Mouse (Mus musculus) heart, adult 2 months (tissue): ENCODE data around the gene Srsf10. TPM values are rescaled to one million over a fixed set of nuclear protein-coding genes. Genes with fewer than 3 reads are reported as not detected.

Experiments
- DNase-seq, 2 experiments: peaks; one replicate each; pipeline ENCODE4 v3.0.0; 2021
- H3K27ac ChIP-seq: fragments of 200-600 bp; 2 replicates; pipeline ENCODE4 v1.8.1; 2022
- H3K27me3 ChIP-seq: fragments of 200-500 bp; 2 replicates; pipeline ENCODE4 v1.6.1; 2012; ENCODE audit warnings: mild to moderate bottlenecking, low read length, inconsistent platforms, mixed read lengths; ENCODE audit not compliant: control insufficient read depth, insufficient read depth
- H3K36me3 ChIP-seq: fragments of 200-500 bp; 2 replicates; pipeline ENCODE4 v1.6.1; 2012; ENCODE audit warnings: low read length, inconsistent platforms; ENCODE audit not compliant: control insufficient read depth, insufficient read depth
- H3K4me1 ChIP-seq: fragments of 200-500 bp; 2 replicates; pipeline ENCODE4 v1.6.1; 2011; ENCODE audit warnings: low read length; ENCODE audit not compliant: control insufficient read depth, insufficient read depth
- H3K4me3 ChIP-seq: fragments of 200-600 bp; 2 replicates; pipeline ENCODE4 v1.8.1; 2022
- H3K79me2 ChIP-seq: fragments of 200-500 bp; replicated peaks from 2 replicates; pipeline ENCODE4 v1.6.1; 2012; ENCODE audit warnings: mild to moderate bottlenecking, inconsistent platforms, low read length, moderate library complexity, mixed read lengths; ENCODE audit not compliant: control insufficient read depth, insufficient read depth
- H3K9ac ChIP-seq: fragments of 200-500 bp; 2 replicates; pipeline ENCODE4 v1.6.1; 2012; ENCODE audit warnings: low read depth, mild to moderate bottlenecking, control low read depth, inconsistent platforms, low read length, mixed read lengths
- CTCF ChIP-seq: fragments of 200-600 bp; IDR thresholded peaks from 2 replicates; pipeline ENCODE4 v1.8.1; 2022; ENCODE audit warnings: antibody characterized with exemption, mild to moderate bottlenecking, moderate library complexity
- EP300 ChIP-seq: fragments of 200-500 bp; IDR thresholded peaks from 2 replicates; pipeline ENCODE4 v1.6.1; 2011; ENCODE audit warnings: low read depth, low read length, control low read depth; ENCODE audit not compliant: insufficient read depth
- POLR2A ChIP-seq: fragments of 200-500 bp; IDR thresholded peaks from 2 replicates; pipeline ENCODE4 v1.6.1; 2011; ENCODE audit warnings: mild to moderate bottlenecking, low read depth, low read length, control low read depth; ENCODE audit not compliant: insufficient read depth
- WGBS: fragments of 180-500 bp; shearing (Covaris S2); methylation state at CpG from one replicate; pipeline ENCODE4 v1.1.7; 2018; 5-methylcytosine and 5-hydroxymethylcytosine counted together
- intact Hi-C: fragments of 180-260 bp; cut with DNase I; formaldehyde crosslinking; loops from one replicate; pipeline ENCODE4 v1.15.1; 2025
- long read RNA-seq: library from polyadenylated mRNA; stranded (forward); transcript quantifications from one replicate; pipeline ENCODE4 v2.0.0, GENCODE M21; 2021
- polyA plus RNA-seq: library from polyadenylated mRNA; depleted of rRNA; stranded (reverse); fragments of >200 nt; gene quantifications from 2 replicates; pipeline ENCODE4 v1.2.3, GENCODE M21; 2012; rRNA removed
- total RNA-seq, 2 experiments: library from RNA; stranded (reverse); gene quantifications; 2 replicates each; pipeline ENCODE4 v1.2.3; 2021

The Srsf10 gene
- total RNA-seq: 10 to 100 TPM; 45.3 to 49.1 TPM
- polyA plus RNA-seq: 28.8 and 37.7 TPM in 2 replicates
- long read RNA-seq, transcript Srsf10-204 (6 exons, 3,058 nt): minor isoform, 14 of 52 reads
- long read RNA-seq, transcript Srsf10-205 (6 exons, 3,754 nt): major isoform, 20 of 52 reads
- long read RNA-seq, partial matches to known transcripts: 3 of 52 reads
- long read RNA-seq, other reads (novel, unspliced or antisense): 9 of 52 reads

DNA sequence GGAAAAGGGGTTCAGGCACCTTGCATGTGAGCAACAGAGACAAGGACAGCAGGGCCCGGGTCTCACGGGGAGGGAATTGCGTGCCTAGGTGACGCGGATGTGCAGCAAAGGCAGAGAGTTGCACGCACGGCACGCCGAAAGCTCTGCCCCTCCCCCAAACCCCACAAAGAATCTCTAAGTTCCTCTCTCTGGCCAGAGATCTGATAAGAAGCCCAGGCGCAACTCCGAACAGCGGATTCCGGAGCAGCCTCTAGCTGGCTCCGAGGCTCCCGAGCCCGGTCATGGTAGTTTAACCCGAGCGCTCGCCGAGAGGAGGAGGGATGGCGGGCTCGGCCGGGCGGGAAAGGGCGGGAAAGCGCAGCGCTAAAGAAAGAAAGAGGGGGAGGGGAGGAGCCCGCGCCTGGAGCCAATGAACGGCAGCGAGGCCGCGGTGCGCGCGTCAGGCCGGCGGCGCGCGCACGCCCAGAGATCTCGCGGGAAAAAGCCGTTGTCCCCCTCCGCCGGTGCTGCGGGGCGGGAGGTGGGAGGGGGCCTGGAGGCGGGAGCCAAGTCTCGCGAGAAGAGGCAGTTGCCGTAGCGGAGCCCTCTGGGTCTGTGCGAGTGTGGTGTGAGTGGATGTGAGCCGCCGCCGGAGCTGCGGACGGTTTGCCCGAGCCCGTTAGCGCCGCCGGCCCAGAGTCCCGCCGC, at the start of gene Srsf10:
Gene Srsf10 (plus strand): TSS at position 212 of the 687 bp plus-strand sequence.
- under 1% methylated on average over 59 of the region's 67 CpGs for WGBS
- Histone ChIP-seq H3K27me3 (no peaks in the 10 kb centered on the region), H3K79me2 (peaks cover 3% of the 10 kb centered on the region), H3K4me1 (peaks cover 10% of the 10 kb centered on the region), H3K27ac (peak within 1 kb of the TSS; percentile 90), H3K9ac (peak within 1 kb of the TSS; percentile 99), H3K4me3 (peak within 1 kb of the TSS; percentile 90), H3K36me3 (peaks cover 30% of the 10 kb centered on the region)
- TF ChIP-seq EP300 (0 out of 2 replicates have a peak, but pooled peaks have one; percentile 12), CTCF (no peak), POLR2A (peak; percentile 78)
- DNase-seq: peak; percentile 95 to 97
- intact Hi-C loops: loop anchor here (1.0 to 10.0 kb wide), 2 partner anchors 18 to 501 kb away; partner anchors contain the start of genes Pnrc2 and Srrm1

DNA sequence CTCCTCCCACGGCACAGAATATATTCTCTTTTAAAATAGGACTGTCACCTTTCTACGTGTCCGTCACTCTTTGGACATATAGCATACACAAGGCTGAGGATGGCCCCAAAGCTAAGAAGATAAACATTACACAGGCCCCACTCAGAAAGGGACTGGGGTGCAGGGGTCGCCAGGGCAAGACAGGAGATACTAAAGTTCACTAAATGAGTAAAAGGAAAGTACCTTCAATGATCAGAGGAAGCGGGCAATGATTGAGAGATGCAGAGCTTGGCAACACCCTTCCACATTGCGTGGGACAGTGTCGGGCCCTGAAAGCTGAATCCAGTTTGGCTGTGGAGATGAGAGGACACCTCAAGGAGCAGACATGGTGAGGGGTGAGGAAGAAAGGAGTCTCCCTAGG, 40.7 kb upstream of the Srsf10 start:
- intact Hi-C loops: loop anchor here (5.0 kb wide), 1 partner anchor 62 kb away; no protein-coding TSS in a partner anchor
- Histone ChIP-seq H3K4me1 (no peaks in the 10 kb centered on the region), H3K27me3 (no peaks in the 10 kb centered on the region), H3K79me2 (no peaks in the 10 kb centered on the region), H3K4me3 (no peak overlapping the region), H3K36me3 (no peaks in the 10 kb centered on the region), H3K9ac (no peak overlapping the region), H3K27ac (no peak overlapping the region)
- DNase-seq: no peak
- 82% methylated on average over 7 of the region's 7 CpGs for WGBS
- TF ChIP-seq CTCF: no peak
- no peak for TF ChIP-seq EP300
- no peak for TF ChIP-seq POLR2A

DNA sequence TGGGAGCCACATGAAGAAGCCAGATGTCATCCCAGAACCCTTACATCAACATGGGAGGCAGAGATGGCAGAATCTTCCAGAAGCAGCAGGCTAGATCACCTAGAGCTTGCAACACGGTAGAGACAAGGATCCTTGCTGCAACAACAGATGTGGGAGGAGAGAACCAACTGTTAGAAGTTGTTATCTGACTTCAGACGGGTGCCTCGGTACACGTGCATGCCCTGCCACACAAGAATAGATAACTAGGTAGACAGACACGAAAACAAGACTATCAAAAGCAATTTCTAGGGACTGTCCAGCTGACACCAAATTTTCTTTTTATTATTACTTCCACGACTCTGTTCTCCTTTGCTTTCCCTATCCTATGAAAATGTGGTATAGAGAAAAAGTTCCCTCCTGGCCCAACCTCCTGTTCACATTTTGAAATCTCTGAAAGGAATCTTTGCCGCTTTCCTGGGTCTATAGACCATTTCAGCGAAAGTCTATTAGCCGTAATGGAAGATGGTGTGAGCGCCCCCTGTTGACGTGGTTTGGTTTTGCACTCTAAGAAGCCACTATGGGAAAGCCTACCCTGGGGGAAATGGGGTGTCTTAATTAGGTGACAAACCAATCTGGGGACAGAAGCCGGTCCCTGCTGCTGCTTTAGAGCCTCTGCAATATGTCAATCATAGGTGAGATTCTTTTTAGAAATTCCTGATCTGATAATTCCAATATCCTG, 38.5 kb upstream of the Srsf10 start:
- H3K4me3 ChIP-seq: no peak overlapping the region
- WGBS: 30% methylated on average over 12 of the region's 12 CpGs
- no peak overlapping the region for H3K9ac ChIP-seq
- H3K27ac ChIP-seq: no peak overlapping the region
- TF ChIP-seq CTCF: peak; percentile 78
- no peak for TF ChIP-seq EP300
- DNase-seq: peak in 1 of 2 experiments; percentile 61
- no peaks in the 10 kb centered on the region for H3K79me2 ChIP-seq
- intact Hi-C loops: loop anchor here (5.0 kb wide), 1 partner anchor 60 kb away; no protein-coding TSS in a partner anchor
- no peaks in the 10 kb centered on the region for H3K36me3 ChIP-seq
- H3K27me3 ChIP-seq: no peaks in the 10 kb centered on the region
- H3K4me1 ChIP-seq: 0 out of 2 replicates have a peak, but pooled peaks cover 1% of the 10 kb centered on the region

DNA sequence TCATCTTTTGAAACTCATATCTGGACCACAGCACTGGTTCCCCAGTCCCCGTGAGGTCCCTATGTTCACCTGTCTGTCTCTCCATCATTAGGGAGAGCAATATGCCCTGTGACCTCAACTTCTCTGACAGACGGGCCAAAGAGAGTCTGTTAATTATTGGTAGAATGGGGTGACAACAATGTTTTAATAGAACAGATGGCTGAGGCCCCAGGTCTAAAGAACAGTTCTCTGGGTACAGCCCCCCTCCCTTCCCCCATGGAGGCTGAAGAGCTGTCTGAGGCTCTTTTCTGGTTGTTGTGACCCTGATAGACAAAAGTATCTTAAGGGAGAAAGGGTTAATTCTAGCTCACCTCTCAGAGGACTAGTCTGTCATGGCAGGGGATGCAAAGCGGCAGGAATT, 37.2 kb upstream of the Srsf10 start:
- WGBS: 97% methylated on average over 3 of the region's 3 CpGs
- Histone ChIP-seq H3K79me2 (no peaks in the 10 kb centered on the region), H3K27me3 (no peaks in the 10 kb centered on the region), H3K27ac (no peak overlapping the region), H3K9ac (no peak overlapping the region), H3K4me3 (no peak overlapping the region), H3K36me3 (no peaks in the 10 kb centered on the region), H3K4me1 (0 out of 2 replicates have a peak, but pooled peaks cover 1% of the 10 kb centered on the region)
- intact Hi-C loops: loop anchor here (5.0 kb wide), 1 partner anchor 59 kb away; no protein-coding TSS in a partner anchor
- no peak for TF ChIP-seq POLR2A
- no peak for TF ChIP-seq EP300
- no peak for TF ChIP-seq CTCF
- no peak for DNase-seq

DNA sequence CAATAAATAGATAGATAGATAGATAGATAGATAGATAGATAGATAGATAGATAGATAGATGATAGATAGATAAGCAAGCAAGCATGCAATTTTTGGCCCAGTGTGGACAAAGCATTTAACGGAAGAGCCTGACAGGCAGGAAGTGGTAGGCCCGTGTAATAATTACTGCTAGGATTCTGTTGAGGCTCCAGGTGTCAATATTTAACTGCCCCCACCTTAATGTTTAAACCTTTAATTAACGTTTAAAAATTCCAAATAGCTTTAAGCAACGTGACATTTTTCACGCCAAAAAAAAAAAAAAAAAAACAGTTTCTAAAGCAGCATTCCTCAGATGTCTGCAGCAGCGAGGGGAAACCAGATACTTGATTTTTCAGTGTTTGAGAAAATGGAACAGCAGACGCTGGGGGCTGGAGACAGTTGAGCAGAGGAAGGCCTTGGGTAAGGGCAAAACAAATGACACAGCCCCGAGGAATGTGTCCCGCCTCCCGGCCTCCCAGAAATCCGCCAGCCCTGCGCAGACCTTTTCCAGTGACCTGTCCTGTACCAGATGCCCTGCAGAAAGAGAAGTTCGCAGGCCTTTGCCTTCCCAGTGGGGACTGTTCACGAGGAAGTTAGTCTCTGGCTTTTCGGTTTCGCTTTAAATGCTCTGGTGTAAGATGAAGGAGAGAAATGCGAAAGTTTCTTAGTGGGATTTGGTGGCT, 35.6 kb upstream of the Srsf10 start:
- no peaks in the 10 kb centered on the region for H3K79me2 ChIP-seq
- H3K4me1 ChIP-seq: 0 out of 2 replicates have a peak, but pooled peaks cover 1% of the 10 kb centered on the region
- H3K36me3 ChIP-seq: no peaks in the 10 kb centered on the region
- no peak overlapping the region for H3K9ac ChIP-seq
- WGBS: 44% methylated on average over 17 of the region's 17 CpGs
- intact Hi-C loops: loop anchor here (5.0 kb wide), 1 partner anchor 57 kb away; no protein-coding TSS in a partner anchor
- no peak for TF ChIP-seq EP300
- no peak for TF ChIP-seq POLR2A
- TF ChIP-seq CTCF: no peak
- DNase-seq: peak; percentile 54 to 62
- no peak overlapping the region for H3K4me3 ChIP-seq
- no peaks in the 10 kb centered on the region for H3K27me3 ChIP-seq
- peak overlapping the region; percentile 61; the same call in 1 of the 2 replicates for H3K27ac ChIP-seq
